Mouse (Mus musculus): ENCODE results near the gene Tiam1. TPM values are rescaled to one million over a fixed set of nuclear protein-coding genes. Genes with fewer than 3 reads are reported as not detected.

Tiam1 gene
- total and polyA plus RNA-seq, 3 experiments = 1.8 to 5.3 (median 2.9) TPM

GRCm38 (mm10) chr16:89883897-89884296, 259.7 kb downstream of the Tiam1 start:
- no peak for DNase-seq (ENCODE audit: low spot score)
- Histone ChIP-seq H3K4me1 (ENCODE audit: insufficient read depth, low read depth, low read length) (peaks cover 4% of the 10 kb centered on the region; the same call in 1 of the 2 replicates), H3K4me3 (ENCODE audit: low read depth, low read length) (no peak overlapping the region), H3K9me3 (replicated peaks) (peaks cover 40% of the 10 kb centered on the region), H3K36me3 (replicated peaks) (peaks cover 3% of the 10 kb centered on the region), H3K27me3 (ENCODE audit: insufficient read depth, low read length) (no peaks in the 10 kb centered on the region)
- no peak for ATAC-seq (ENCODE audit: extremely low read depth, insufficient number of reproducible peaks, low FRiP score, poor library complexity, severe bottlenecking)
- TF ChIP-seq CTCF (IDR thresholded peaks at IDR 0.05; ENCODE audit: low read depth, low read length) (no peak), TAL1 (conservative IDR thresholded peaks at IDR 0.05; ENCODE audit: low read depth, low read length) (no peak), POLR2AphosphoS5 (IDR thresholded peaks at IDR 0.05; ENCODE audit: insufficient replicate concordance, low read depth, low read length) (no peak), GATA2 (IDR thresholded peaks at IDR 0.05; ENCODE audit: borderline replicate concordance, low read depth, low read length) (no peak), GATA1 (IDR thresholded peaks at IDR 0.05; ENCODE audit: borderline replicate concordance, low read length) (no peak)

- Histone ChIP-seq H3K9me3 (replicated peaks) (peaks cover 34% of the 10 kb centered on the region), H3K4me3 (ENCODE audit: low read depth, low read length) (no peak overlapping the region), H3K27me3 (ENCODE audit: insufficient read depth, low read length) (no peaks in the 10 kb centered on the region), H3K36me3 (replicated peaks) (peaks cover 3% of the 10 kb centered on the region), H3K4me1 (ENCODE audit: insufficient read depth, low read depth, low read length) (peaks cover 4% of the 10 kb centered on the region; the same call in 1 of the 2 replicates)
- ATAC-seq (ENCODE audit: extremely low read depth, insufficient number of reproducible peaks, low FRiP score, poor library complexity, severe bottlenecking) (no peak), DNase-seq (ENCODE audit: low spot score) (no peak)
- TF ChIP-seq GATA1 (IDR thresholded peaks at IDR 0.05; ENCODE audit: borderline replicate concordance, low read length) (no peak), CTCF (IDR thresholded peaks at IDR 0.05; ENCODE audit: low read depth, low read length) (no peak), TAL1 (conservative IDR thresholded peaks at IDR 0.05; ENCODE audit: low read depth, low read length) (no peak), POLR2AphosphoS5 (IDR thresholded peaks at IDR 0.05; ENCODE audit: insufficient replicate concordance, low read depth, low read length) (no peak), GATA2 (IDR thresholded peaks at IDR 0.05; ENCODE audit: borderline replicate concordance, low read depth, low read length) (no peak)
These were observed 260.9 kb downstream of the Tiam1 start for GRCm38 (mm10) chr16:89882477-89883234.

- no peak for DNase-seq (ENCODE audit: low spot score)
- Histone ChIP-seq H3K4me3 (ENCODE audit: low read depth, low read length) (no peak overlapping the region), H3K27me3 (ENCODE audit: insufficient read depth, low read length) (no peaks in the 10 kb centered on the region), H3K36me3 (replicated peaks) (no peaks in the 10 kb centered on the region), H3K4me1 (ENCODE audit: insufficient read depth, low read depth, low read length) (peaks cover 21% of the 10 kb centered on the region), H3K9me3 (replicated peaks) (peaks cover 41% of the 10 kb centered on the region)
- TF ChIP-seq GATA1 (IDR thresholded peaks at IDR 0.05; ENCODE audit: borderline replicate concordance, low read length) (no peak), CTCF (IDR thresholded peaks at IDR 0.05; ENCODE audit: low read depth, low read length) (no peak), POLR2AphosphoS5 (IDR thresholded peaks at IDR 0.05; ENCODE audit: insufficient replicate concordance, low read depth, low read length) (no peak), TAL1 (conservative IDR thresholded peaks at IDR 0.05; ENCODE audit: low read depth, low read length) (no peak), GATA2 (IDR thresholded peaks at IDR 0.05; ENCODE audit: borderline replicate concordance, low read depth, low read length) (no peak)
- no peak for ATAC-seq (ENCODE audit: extremely low read depth, insufficient number of reproducible peaks, low FRiP score, poor library complexity, severe bottlenecking)
These were observed 266.4 kb downstream of the Tiam1 start for GRCm38 (mm10) chr16:89877206-89877605.

GRCm38 (mm10) chr16:89876079-89876478, 267.5 kb downstream of the Tiam1 start:
- H3K9me3 ChIP-seq (replicated peaks) = peaks cover 42% of the 10 kb centered on the region
- H3K4me3 ChIP-seq (ENCODE audit: low read depth, low read length) = no peak overlapping the region
- no peak for ATAC-seq (ENCODE audit: extremely low read depth, insufficient number of reproducible peaks, low FRiP score, poor library complexity, severe bottlenecking)
- H3K27me3 ChIP-seq (ENCODE audit: insufficient read depth, low read length) = no peaks in the 10 kb centered on the region
- no peak for DNase-seq (ENCODE audit: low spot score)
- peaks cover 33% of the 10 kb centered on the region for H3K4me1 ChIP-seq (ENCODE audit: insufficient read depth, low read depth, low read length)
- TF ChIP-seq POLR2AphosphoS5 (IDR thresholded peaks at IDR 0.05; ENCODE audit: insufficient replicate concordance, low read depth, low read length) (no peak), TAL1 (conservative IDR thresholded peaks at IDR 0.05; ENCODE audit: low read depth, low read length) (no peak), GATA2 (IDR thresholded peaks at IDR 0.05; ENCODE audit: borderline replicate concordance, low read depth, low read length) (no peak), CTCF (IDR thresholded peaks at IDR 0.05; ENCODE audit: low read depth, low read length) (no peak), GATA1 (IDR thresholded peaks at IDR 0.05; ENCODE audit: borderline replicate concordance, low read length) (no peak)
- H3K36me3 ChIP-seq (replicated peaks) = no peaks in the 10 kb centered on the region

- DNase-seq (ENCODE audit: low spot score) (no peak), ATAC-seq (ENCODE audit: extremely low read depth, insufficient number of reproducible peaks, low FRiP score, poor library complexity, severe bottlenecking) (no peak)
- Histone ChIP-seq H3K9me3 (replicated peaks) (peaks cover 45% of the 10 kb centered on the region), H3K36me3 (replicated peaks) (no peaks in the 10 kb centered on the region), H3K4me3 (ENCODE audit: low read depth, low read length) (no peak overlapping the region), H3K4me1 (ENCODE audit: insufficient read depth, low read depth, low read length) (peaks cover 45% of the 10 kb centered on the region), H3K27me3 (ENCODE audit: insufficient read depth, low read length) (no peaks in the 10 kb centered on the region)
- TF ChIP-seq CTCF (IDR thresholded peaks at IDR 0.05; ENCODE audit: low read depth, low read length) (no peak), TAL1 (conservative IDR thresholded peaks at IDR 0.05; ENCODE audit: low read depth, low read length) (no peak), POLR2AphosphoS5 (IDR thresholded peaks at IDR 0.05; ENCODE audit: insufficient replicate concordance, low read depth, low read length) (no peak), GATA2 (IDR thresholded peaks at IDR 0.05; ENCODE audit: borderline replicate concordance, low read depth, low read length) (no peak), GATA1 (IDR thresholded peaks at IDR 0.05; ENCODE audit: borderline replicate concordance, low read length) (no peak)
These were observed 269.4 kb downstream of the Tiam1 start for GRCm38 (mm10) chr16:89874012-89874704.
